ENCODE assay signal across 17 mouse cellular contexts in the genomic region with DNA sequence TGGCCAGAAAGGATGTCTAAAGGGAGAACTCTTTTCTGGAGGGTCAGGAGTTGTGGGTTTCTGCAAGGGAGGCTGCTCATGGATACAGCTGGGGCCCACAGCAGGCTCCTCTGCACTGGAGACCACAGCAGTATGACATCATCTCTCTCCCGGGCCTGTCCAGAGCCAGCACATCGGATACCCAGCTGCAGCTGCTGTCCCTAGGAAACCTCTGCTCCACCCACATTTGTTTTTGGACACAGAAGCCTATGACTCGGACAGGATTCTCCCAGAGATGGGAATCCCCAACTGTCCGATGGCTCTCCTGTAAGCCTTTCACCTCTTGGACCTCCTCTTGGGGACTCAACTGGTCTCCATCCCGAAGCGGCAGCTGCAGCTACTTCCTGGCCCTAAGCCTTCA.
A peak's percentile ranks its signal among the peaks of the same experiment; 100 is the strongest.
DNase-seq lines count a peak whose midpoint lies in the region; ATAC-seq lines count a peak whose summit lies in the region.
"Had no signal": no experiment of that assay in that cellular context is flagged by ENCODE, and none has a peak within 500 bp of the region (broad histone marks: within the 10 kb centered on the region; RNA-seq: fewer than 3 reads in every experiment).

No protein-coding gene starts in this region.

- H3K36me3 ChIP-seq in heart, embryonic 10.5 days: no peaks in the 10 kb centered on the region
- H3K36me3 ChIP-seq: forebrain, embryonic 15.5 days; midbrain, embryonic 12.5 days had no signal

- H3K4me1 ChIP-seq in heart, embryonic 10.5 days: no peaks in the 10 kb centered on the region; the same call in 1 of the 2 replicates
- H3K4me1 ChIP-seq: forebrain, embryonic 15.5 days; midbrain, embryonic 12.5 days had no signal

- ATAC-seq in monocyte, adult 5-6 weeks (replicated peaks; ENCODE audit: insufficient number of reproducible peaks, low FRiP score, low TSS enrichment, poor library complexity, severe bottlenecking): no peak
- ATAC-seq: forebrain, embryonic 15.5 days; hindbrain, embryonic 16.5 days had no signal

- intact Hi-C loops in gastrocnemius, postnatal 14 days (cut with DNase I; ENCODE audit: low total_unique reads): no loop called here
- intact Hi-C loops in heart, postnatal 36 days (cut with DNase I): no loop called here
- intact Hi-C loops in left cerebral cortex, postnatal 36 days (cut with DNase I): no loop called here

- H3K27ac ChIP-seq in heart, embryonic 10.5 days: no peak overlapping the region
- H3K27ac ChIP-seq: forebrain, embryonic 15.5 days; macrophage; midbrain, embryonic 12.5 days had no signal

- 72% methylated on average over 6 of the region's 6 CpGs for WGBS in heart, embryonic 10.5 days

- H3K4me3 ChIP-seq in heart, embryonic 10.5 days: no peak overlapping the region
- H3K4me3 ChIP-seq: forebrain, embryonic 15.5 days; midbrain, embryonic 12.5 days had no signal

- peaks cover 21% of the 10 kb centered on the region; the same call in 1 of the 2 replicates for H3K27me3 ChIP-seq in heart, embryonic 10.5 days (ENCODE audit: insufficient read depth, poor library complexity, severe bottlenecking)
- H3K27me3 ChIP-seq: forebrain, embryonic 15.5 days; midbrain, embryonic 12.5 days had no signal

- DNase-seq in heart, adult 11 months: peak; percentile 98
- no peak for DNase-seq in heart, embryonic 10.5 days (ENCODE audit: low spot score)
- DNase-seq in MN1 (ENCODE audit: low spot score) (peak; percentile 77), adipocyte (ENCODE audit: low spot score) (no peak)
- DNase-seq in gastrocnemius, postnatal 14 days: peak; percentile 74
- peak; percentile 19 to 31 for DNase-seq in heart, postnatal 36 days
- no peak for DNase-seq in left cerebral cortex, postnatal 36 days (ENCODE audit: low spot score in 2 of 2)
- DNase-seq: adrenal gland, adult 2 months; B cell, adult 2 months; kidney, adult 8-10 months; liver; lung, adult 18-20 months had no signal

- H3K9me3 ChIP-seq in heart, embryonic 10.5 days: no peaks in the 10 kb centered on the region
- H3K9me3 ChIP-seq: forebrain, embryonic 15.5 days; midbrain, embryonic 12.5 days had no signal

Comparison
In these comparisons a context has a peak if more than half of its experiments do, and no peak if none do; other contexts are left out.
1. DNase-seq: peak in heart, adult 11 months (single experiment), MN1 (single experiment), gastrocnemius, postnatal 14 days (single experiment) and heart, postnatal 36 days (2 of 2); none in heart, embryonic 10.5 days (single experiment), adipocyte (single experiment) and left cerebral cortex, postnatal 36 days (0 of 2).